Mouse (Mus musculus): ENCODE data around the gene Gab2. TPM values are rescaled to one million over a fixed set of nuclear protein-coding genes. Genes with fewer than 3 reads are reported as not detected.

Gab2 gene
- polyA plus RNA-seq, 1 experiment from 2014 or later: 17.9 TPM

DNA sequence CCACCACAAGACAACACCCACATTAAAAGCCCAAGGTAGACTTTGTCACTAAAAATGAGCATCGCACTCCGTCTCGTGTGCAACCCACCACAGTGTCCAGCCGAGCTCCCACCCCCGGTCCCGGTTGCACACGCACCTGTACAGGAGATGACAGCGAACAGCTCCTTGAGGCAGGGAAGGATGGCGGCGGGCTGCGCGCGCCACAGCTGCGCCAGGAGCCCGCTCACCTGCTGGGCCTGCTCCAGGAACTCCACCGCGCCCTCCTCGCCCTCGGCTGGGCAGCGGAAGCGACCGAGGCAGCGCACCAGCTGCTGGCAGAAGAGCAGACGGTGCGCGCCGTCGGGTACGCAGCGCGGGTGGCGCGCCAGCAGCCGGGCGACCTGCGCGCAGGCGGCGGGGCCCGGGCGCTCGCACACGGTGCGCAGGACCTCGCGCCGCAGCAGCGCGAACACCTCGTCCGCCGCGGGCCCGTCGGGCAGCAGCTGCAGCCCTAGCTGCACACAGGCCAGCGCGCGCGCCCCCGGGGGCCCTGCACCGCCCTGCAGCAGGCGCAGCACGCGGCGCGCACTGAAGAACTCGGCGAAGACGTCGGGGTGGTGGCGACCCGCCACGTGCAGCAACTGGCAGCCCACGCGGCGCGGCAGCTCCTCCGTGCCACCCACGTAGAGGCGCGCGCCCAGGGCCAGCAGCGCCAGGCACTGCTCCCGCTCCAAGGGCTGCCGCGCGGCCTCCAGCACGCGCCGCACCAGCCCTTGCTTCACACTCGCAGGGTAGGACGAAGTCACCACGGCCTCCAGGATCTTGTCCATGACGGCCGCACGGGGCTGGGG is 244.0 kb downstream of the Gab2 start:
- ATAC-seq (ENCODE audit: low FRiP score, low TSS enrichment): 0 out of 2 replicates have a peak, but pooled peaks have one; percentile 21

DNA sequence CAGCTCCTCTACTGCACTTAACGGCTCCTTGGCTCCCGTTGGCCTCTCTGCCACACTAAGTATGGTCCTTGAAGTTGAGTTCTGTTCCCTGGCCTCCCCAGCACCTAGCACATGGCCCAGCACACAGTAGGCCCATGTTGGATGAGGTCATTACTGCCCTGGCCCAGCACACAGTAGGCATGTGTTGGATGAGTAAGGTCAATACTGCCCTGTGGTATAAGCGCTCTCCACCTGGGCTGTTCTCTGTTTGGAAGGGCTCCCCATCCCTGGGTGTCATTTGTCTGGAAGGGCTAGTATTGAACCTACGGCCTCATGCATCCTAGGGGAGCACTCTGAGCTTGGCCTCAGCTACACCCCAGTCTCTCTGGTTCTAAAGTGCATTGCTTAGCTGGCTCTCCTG is 246.0 kb downstream of the Gab2 start:
- Histone ChIP-seq H3K4me3 (replicated peaks; ENCODE audit: low read depth, low read length) (no peak overlapping the region), H3K4me1 (ENCODE audit: control insufficient read depth, insufficient read depth, low read length) (peaks cover 13% of the 10 kb centered on the region), H3K4me2 (ENCODE audit: low read length) (no peak overlapping the region), H3K36me3 (ENCODE audit: control insufficient read depth, insufficient read depth, low read length) (0 out of 2 replicates have a peak, but pooled peaks cover 4% of the 10 kb centered on the region), H3K27ac (replicated peaks; ENCODE audit: low read depth, low read length) (no peak overlapping the region), H3K27me3 (ENCODE audit: control insufficient read depth, insufficient read depth, low read length) (peaks cover 24% of the 10 kb centered on the region), H3K9ac (replicated peaks; ENCODE audit: low read length) (no peak overlapping the region), H3K9me3 (ENCODE audit: control insufficient read depth, low read length) (no peaks in the 10 kb centered on the region)
- DNase-seq (no peak), ATAC-seq (ENCODE audit: low FRiP score, low TSS enrichment) (no peak)
- 96% methylated on average over 4 of the region's 4 CpGs for WGBS

More for the DNA sequence above, 244.0 kb downstream of the Gab2 start:
- no peak overlapping the region for H3K27ac ChIP-seq (replicated peaks; ENCODE audit: low read depth, low read length)
- peaks cover 24% of the 10 kb centered on the region for H3K27me3 ChIP-seq (ENCODE audit: control insufficient read depth, insufficient read depth, low read length)
- WGBS: 13% methylated on average over 93 of the region's 96 CpGs
- peak overlapping the region; percentile 19 for H3K4me3 ChIP-seq (replicated peaks; ENCODE audit: low read depth, low read length)
- peaks cover 4% of the 10 kb centered on the region; the same call in 1 of the 2 replicates for H3K4me1 ChIP-seq (ENCODE audit: control insufficient read depth, insufficient read depth, low read length)
- 0 out of 2 replicates have a peak, but pooled peaks cover 4% of the 10 kb centered on the region for H3K36me3 ChIP-seq (ENCODE audit: control insufficient read depth, insufficient read depth, low read length)
- peak; percentile 49 for DNase-seq
- no peaks in the 10 kb centered on the region for H3K9me3 ChIP-seq (ENCODE audit: control insufficient read depth, low read length)
- H3K9ac ChIP-seq (replicated peaks; ENCODE audit: low read length): no peak overlapping the region
- H3K4me2 ChIP-seq (ENCODE audit: low read length): peak overlapping the region; percentile 45

DNA sequence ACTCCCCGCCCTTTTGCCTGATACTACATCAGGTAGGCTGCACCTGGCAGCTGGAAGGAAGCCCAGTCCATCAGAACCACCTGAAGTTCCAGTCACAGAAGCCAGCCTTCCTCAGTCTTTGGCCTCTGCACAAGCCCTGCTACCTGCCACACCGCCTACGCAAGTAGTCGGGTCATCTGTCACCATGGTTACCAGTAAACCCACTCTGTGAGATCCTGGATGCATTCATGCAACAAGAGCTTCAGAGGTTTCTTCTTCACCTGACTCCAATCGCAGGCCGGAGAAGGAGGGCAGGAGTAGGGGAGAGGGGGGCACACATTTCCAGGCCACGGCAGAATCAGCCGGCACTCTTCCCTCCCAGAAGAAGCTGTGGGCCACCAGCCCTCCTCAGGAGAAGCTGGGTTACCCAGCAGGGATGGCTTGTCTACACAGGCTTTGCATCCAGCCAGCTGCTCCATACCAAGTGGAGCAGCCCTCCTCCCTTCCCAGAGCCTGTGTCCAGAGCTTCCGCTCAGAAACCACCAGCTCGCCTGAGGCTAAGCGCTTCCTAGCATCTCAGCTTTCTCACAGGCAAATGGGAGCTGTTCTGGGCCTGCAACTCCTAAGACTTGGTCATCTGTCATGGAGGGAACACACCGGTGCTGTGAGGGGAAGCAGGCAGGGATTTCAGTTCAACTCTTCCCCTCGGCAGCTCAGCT is 247.7 kb downstream of the Gab2 start:
- Histone ChIP-seq H3K27ac (replicated peaks; ENCODE audit: low read depth, low read length) (no peak overlapping the region), H3K4me1 (ENCODE audit: control insufficient read depth, insufficient read depth, low read length) (peaks cover 23% of the 10 kb centered on the region), H3K4me3 (replicated peaks; ENCODE audit: low read depth, low read length) (no peak overlapping the region), H3K9me3 (ENCODE audit: control insufficient read depth, low read length) (no peaks in the 10 kb centered on the region), H3K36me3 (ENCODE audit: control insufficient read depth, insufficient read depth, low read length) (0 out of 2 replicates have a peak, but pooled peaks cover 2% of the 10 kb centered on the region), H3K9ac (replicated peaks; ENCODE audit: low read length) (no peak overlapping the region), H3K4me2 (ENCODE audit: low read length) (no peak overlapping the region), H3K27me3 (ENCODE audit: control insufficient read depth, insufficient read depth, low read length) (peaks cover 24% of the 10 kb centered on the region)
- WGBS: 69% methylated on average over 13 of the region's 13 CpGs
- DNase-seq (peak; percentile 14), ATAC-seq (ENCODE audit: low FRiP score, low TSS enrichment) (no peak)

DNA sequence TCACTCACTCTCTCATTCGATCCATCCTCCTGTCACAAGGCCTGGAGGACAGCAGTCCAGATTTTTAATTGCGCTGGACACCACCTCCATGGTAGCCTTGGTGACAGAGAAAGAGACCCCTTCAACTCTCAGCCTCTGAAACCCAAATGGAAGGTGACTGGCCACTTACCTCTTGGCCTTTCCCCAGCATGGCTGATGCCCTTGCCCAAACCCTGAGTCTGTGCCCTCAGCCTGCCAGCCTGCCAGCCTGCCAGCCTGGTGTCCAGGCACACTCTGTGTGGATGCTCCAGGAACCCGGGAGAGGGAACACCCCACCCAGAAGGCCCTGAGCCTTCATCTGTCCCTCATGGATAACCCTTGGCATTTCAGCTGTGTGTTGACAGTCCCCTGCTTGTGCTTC is 248.3 kb downstream of the Gab2 start:
- no peak overlapping the region for H3K4me3 ChIP-seq (replicated peaks; ENCODE audit: low read depth, low read length)
- H3K9ac ChIP-seq (replicated peaks; ENCODE audit: low read length): no peak overlapping the region
- H3K4me1 ChIP-seq (ENCODE audit: control insufficient read depth, insufficient read depth, low read length): peaks cover 23% of the 10 kb centered on the region
- no peaks in the 10 kb centered on the region for H3K9me3 ChIP-seq (ENCODE audit: control insufficient read depth, low read length)
- H3K4me2 ChIP-seq (ENCODE audit: low read length): no peak overlapping the region
- no peak for ATAC-seq (ENCODE audit: low FRiP score, low TSS enrichment)
- 97% methylated on average over 3 of the region's 3 CpGs for WGBS
- no peaks in the 10 kb centered on the region for H3K36me3 ChIP-seq (ENCODE audit: control insufficient read depth, insufficient read depth, low read length)
- H3K27me3 ChIP-seq (ENCODE audit: control insufficient read depth, insufficient read depth, low read length): peaks cover 23% of the 10 kb centered on the region
- no peak for DNase-seq
- no peak overlapping the region for H3K27ac ChIP-seq (replicated peaks; ENCODE audit: low read depth, low read length)

DNA sequence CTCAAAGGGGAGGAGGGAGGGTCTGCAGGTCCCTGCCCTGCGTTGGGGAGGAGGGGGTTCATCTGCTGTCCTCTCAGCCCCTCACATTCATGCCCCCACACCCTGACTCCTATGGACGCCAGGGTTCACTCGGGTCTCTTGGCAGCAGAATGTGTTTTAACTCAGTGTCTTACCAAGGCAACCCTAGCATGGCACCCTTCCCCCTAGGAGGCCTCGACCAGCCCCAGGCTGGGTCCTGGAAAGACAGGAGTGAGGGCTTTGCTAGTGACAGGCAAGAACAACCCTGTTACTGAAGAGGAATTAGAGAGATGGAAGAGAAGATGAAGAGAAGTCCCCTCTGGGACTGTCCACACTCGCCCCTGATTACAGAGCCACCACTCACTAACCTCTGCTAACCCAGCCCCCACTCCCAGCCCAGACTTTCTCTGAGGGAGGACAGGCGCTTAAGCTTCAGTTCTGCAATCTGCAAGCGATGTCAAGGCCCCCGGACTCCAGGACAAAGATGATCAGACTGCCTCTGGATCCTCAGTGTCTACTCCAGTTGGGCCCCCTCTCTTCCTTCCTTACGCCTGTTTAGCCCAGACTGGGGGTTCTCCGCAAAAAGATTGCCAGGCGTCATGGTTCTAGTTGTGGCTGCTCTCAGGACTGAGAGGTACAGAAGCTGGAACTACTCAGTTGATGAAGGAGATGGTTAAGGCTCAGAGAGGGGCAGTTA is 249.7 kb downstream of the Gab2 start:
- 60% methylated on average over 11 of the region's 11 CpGs for WGBS
- H3K9ac ChIP-seq (replicated peaks; ENCODE audit: low read length): peak overlapping the region; percentile 74
- peaks cover 23% of the 10 kb centered on the region for H3K4me1 ChIP-seq (ENCODE audit: control insufficient read depth, insufficient read depth, low read length)
- H3K27ac ChIP-seq (replicated peaks; ENCODE audit: low read depth, low read length): no peak overlapping the region
- H3K9me3 ChIP-seq (ENCODE audit: control insufficient read depth, low read length): no peaks in the 10 kb centered on the region
- peaks cover 10% of the 10 kb centered on the region for H3K27me3 ChIP-seq (ENCODE audit: control insufficient read depth, insufficient read depth, low read length)
- H3K36me3 ChIP-seq (ENCODE audit: control insufficient read depth, insufficient read depth, low read length): no peaks in the 10 kb centered on the region
- ATAC-seq (ENCODE audit: low FRiP score, low TSS enrichment): no peak
- H3K4me2 ChIP-seq (ENCODE audit: low read length): peak overlapping the region; percentile 73
- peak overlapping the region; percentile 78 for H3K4me3 ChIP-seq (replicated peaks; ENCODE audit: low read depth, low read length)
- DNase-seq: no peak

DNA sequence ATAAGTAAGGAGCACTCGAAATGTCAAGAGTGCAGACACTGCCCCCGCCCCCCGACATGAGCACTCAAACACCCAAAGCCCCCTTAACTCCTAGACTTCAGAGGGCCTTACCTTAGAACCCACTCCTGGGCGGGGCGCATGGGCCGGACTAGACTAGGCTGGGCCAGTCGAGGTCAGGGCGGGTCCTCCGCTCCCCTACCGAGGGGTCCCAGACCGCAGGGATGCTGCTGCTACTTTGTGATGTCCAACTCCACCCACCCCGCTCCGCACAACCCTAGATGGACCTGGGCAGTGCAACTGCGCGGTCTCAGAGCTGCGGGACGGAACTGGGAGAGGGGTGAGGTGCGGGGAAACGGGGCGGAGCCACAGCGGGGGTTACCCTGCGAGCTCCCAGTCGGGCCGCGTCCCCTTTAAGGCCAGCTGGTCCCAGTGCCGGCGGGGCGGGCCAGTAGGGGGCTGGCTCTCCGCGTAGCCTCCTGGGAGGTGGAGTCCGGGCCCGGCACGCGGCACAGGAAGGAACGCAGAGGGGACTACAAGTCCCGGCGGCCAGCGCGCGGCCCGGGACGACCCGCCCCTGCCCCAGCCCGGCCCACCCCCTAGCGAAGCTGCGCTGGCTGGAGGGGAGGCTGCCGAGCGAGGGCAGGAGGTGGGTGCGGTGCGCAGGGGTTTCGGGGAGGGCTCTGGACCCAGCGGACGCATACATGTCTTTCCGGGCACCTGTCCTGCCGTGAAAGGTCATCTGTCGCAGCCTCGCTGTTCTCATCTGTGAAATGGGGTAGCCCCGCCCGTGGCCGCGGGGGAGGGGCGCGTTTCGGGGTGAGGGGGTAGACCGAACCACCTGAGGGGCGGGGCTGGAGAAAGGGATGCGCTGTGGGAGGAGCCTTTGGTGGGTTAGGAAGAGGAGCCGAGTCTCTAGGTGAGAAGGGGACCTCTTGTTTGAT is 250.6 kb downstream of the Gab2 start, which contains the start of the genes Usp35 and Kctd21:
TSS of gene Usp35 (minus strand) at position 295 of the 941 bp plus-strand sequence.
TSS of gene Kctd21 (plus strand) at position 602 of the 941 bp plus-strand sequence.
- Histone ChIP-seq H3K4me2 (ENCODE audit: low read length) (peak within 1 kb of the TSS; percentile 73), H3K27me3 (ENCODE audit: control insufficient read depth, insufficient read depth, low read length) (peaks cover under 1% of the 10 kb centered on the region; the same call in 1 of the 2 replicates), H3K9ac (replicated peaks; ENCODE audit: low read length) (peak within 1 kb of the TSS; percentile 74), H3K27ac (replicated peaks; ENCODE audit: low read depth, low read length) (peak within 1 kb of the TSS; percentile 73), H3K36me3 (ENCODE audit: control insufficient read depth, insufficient read depth, low read length) (no peaks in the 10 kb centered on the region), H3K9me3 (ENCODE audit: control insufficient read depth, low read length) (no peaks in the 10 kb centered on the region), H3K4me3 (replicated peaks; ENCODE audit: low read depth, low read length) (peak within 1 kb of the TSS; percentile 78), H3K4me1 (ENCODE audit: control insufficient read depth, insufficient read depth, low read length) (peaks cover 23% of the 10 kb centered on the region)
- peak; percentile 98 for DNase-seq
- ATAC-seq (ENCODE audit: low FRiP score, low TSS enrichment): peak; percentile 99
- WGBS: under 1% methylated on average over 68 of the region's 68 CpGs

DNA sequence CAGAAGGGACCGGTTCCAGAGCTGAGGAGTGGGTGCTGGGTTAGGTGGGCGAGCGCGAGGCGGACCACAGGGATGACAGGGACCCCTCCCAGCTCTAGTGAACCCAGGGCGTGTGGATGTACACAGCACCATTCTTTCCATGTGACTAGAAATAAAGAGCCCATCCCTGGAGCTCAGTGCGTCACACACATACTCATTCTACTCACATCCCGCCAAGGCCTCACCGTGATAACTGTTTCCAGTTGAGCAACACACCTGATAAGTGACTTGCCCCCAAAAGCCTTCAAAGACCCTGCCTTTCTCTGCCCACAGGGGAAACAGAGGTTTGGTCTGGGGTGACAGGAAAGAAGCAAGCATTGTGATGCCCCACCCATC is 251.3 kb downstream of the Gab2 start:
- H3K4me2 ChIP-seq (ENCODE audit: low read length): peak overlapping the region; percentile 73
- WGBS: 4% methylated on average over 9 of the region's 9 CpGs
- H3K27me3 ChIP-seq (ENCODE audit: control insufficient read depth, insufficient read depth, low read length): no peaks in the 10 kb centered on the region
- no peaks in the 10 kb centered on the region for H3K36me3 ChIP-seq (ENCODE audit: control insufficient read depth, insufficient read depth, low read length)
- peaks cover 23% of the 10 kb centered on the region for H3K4me1 ChIP-seq (ENCODE audit: control insufficient read depth, insufficient read depth, low read length)
- DNase-seq (no peak), ATAC-seq (ENCODE audit: low FRiP score, low TSS enrichment) (no peak)
- peak overlapping the region; percentile 73 for H3K27ac ChIP-seq (replicated peaks; ENCODE audit: low read depth, low read length)
- peak overlapping the region; percentile 74 for H3K9ac ChIP-seq (replicated peaks; ENCODE audit: low read length)
- no peaks in the 10 kb centered on the region for H3K9me3 ChIP-seq (ENCODE audit: control insufficient read depth, low read length)
- H3K4me3 ChIP-seq (replicated peaks; ENCODE audit: low read depth, low read length): peak overlapping the region; percentile 78
